Mouse (Mus musculus): Measurements from ENCODE around the gene Syne3.

The Syne3 gene

DNA sequence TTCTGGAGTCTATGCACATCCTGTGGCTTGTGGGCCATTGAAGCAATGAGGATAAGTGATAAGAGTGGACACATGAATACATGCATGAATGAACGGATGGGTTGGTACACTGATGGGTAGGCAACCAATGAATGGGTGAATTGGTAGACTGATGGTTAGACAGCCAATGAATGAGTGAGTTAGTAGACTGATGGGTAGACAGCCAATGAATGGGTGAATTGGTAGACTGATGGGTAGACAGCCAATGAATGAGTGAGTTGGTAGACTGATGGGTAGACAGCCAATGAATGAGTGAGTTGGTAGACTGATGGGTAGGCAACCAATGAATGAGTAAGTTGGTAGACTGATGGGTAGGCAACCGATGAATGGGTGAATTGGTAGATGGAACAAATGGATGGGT, 91.7 kb downstream of the Syne3 start:
- DNase-seq = no peak

DNA sequence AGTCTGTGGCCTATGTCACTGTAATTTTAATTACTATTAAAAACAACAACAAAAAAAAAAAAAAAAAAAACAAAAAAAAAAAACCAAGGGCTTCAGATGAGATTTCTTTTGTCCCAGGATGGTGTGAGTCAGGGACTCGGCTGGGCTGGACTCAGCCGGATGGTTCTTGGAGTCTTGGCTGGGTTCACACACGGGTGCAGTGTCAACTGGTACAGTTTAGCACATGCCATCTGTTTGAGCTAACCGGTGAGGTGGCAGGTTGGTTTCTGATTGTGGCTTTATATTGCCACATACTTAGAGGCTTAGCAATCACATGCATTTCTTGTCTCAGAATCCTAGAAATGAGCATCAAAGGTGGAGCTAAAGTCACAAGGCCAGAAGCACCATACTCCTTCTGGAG, 92.3 kb downstream of the Syne3 start:
- no peak for DNase-seq

DNA sequence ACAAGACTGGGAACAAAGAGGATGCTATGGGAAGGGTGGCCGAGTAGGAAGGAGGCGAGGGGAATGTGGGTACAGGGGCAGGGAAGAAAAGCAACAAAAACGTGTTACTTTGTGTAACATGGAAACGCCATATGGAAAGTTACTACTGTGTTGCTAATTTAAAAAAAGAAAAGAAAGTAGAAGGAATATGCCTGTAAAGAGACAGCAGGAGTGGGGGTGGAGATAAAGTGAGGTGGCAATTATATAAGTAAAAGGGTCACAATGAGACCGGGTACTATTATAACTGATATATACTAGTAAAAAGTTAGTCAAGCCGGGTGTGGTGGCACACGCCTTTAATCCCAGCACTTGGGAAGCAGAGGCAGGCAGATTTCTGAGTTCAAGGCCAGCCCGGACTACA, 92.8 kb downstream of the Syne3 start:
- no peak for DNase-seq

DNA sequence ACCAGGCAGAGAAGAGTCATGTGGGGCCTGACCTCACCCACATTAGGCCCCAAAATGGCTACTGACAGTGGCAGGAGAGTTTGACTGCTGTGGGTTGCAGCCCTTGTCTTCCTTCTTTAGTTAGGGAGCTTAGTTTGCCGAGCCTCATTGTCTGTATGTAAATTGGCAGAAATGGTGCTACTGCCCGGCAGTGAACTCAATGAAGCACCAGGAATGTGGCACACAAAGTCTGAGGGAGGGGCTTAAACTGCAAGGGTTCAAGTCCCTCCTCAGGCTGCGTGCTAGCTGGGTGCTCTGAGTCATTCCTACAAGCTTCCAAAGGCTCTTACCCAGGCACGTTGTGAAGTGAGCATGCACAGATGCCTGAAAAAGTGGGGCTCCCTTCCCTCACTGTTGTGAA, 93.9 kb downstream of the Syne3 start:
- DNase-seq = no peak

DNA sequence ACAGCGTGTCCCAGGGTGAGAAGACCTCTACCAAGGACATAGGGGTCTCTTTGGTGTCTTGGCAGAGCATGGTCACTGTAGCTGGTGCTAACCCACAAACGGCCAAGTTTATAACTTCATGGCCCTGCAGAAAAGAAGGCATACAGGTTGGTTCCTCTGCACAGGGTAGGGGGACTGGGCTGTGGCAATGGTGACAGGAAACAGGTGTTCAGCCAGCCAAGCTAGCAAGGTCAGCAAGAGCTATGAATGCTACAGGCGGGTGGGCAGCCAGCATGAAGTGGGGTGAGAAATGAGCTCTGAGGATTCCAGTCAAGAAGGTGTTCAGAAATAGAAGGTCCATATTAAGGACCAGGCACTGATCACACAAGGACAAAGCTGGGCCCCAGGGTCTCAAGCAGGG, 96.6 kb downstream of the Syne3 start:
- DNase-seq = no peak

DNA sequence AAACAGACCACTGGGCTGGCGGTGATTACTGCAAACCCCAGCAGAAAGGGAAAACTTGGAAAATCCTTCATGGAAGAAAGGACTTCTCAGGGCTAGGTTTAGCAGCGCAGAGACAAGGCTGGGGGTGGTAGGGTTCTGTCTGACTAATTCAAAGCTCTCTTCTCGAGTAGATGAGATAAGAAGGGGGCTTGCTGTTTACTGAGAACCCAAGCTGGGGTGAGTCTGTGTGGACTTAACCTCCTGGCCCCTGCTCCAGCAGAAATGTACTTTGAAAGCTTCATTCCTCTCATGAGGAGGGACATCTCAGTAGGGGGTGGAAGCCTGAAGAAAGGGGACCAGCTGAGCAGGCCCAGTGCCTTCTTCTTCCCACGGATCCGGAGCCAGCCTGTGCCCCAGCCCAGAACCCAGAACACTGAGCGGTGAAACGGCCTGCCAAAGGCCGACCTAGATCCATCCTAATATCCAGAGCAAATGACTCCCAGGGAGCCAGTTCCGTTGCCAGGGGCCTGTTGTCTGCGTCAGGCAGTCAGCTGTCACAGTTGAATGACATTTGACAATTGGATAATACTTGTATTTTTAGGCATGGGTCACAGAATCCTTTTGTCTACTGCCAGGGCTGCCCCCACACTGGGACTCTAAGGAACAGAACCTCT, 97.2 kb downstream of the Syne3 start:
- peak; percentile 41 for DNase-seq

DNA sequence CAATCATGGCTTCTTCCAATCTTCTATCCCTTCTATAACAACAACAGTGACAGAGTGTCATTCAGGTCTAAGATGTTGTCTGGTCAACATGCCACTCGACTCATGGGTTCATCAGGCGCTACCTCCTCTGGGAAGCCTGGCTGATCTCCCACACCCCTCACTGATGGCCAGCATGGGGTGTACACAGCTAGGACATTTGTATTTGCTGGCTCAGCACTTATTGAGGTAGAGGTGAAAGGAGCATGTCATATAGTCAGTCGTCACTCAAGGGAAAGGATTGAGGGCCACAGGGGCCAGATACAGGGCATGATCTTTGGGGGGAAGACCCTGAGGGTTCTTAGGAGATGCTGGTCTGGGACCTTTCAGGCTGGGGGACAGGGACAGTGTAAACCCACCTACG, 99.9 kb downstream of the Syne3 start:
- no peak for DNase-seq

DNA sequence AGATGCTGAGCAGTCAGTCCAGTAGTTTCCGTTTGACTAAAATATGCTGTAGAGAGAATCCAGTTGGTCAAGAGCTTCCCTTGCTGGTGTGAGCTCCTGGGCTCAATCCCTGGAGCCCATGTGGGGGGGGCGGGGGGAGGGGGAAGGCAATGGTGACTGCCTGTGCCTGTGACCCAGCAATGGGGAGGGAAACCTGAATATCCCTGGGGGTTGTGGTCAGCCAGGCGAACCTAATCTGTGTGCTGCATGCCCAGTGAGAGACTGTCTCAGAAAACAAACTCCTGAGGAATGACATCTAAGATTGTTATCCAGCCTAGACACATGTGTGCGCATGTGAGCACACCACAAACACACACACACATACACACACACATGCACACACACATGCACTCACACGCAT, 100.6 kb downstream of the Syne3 start:
- no peak for DNase-seq

DNA sequence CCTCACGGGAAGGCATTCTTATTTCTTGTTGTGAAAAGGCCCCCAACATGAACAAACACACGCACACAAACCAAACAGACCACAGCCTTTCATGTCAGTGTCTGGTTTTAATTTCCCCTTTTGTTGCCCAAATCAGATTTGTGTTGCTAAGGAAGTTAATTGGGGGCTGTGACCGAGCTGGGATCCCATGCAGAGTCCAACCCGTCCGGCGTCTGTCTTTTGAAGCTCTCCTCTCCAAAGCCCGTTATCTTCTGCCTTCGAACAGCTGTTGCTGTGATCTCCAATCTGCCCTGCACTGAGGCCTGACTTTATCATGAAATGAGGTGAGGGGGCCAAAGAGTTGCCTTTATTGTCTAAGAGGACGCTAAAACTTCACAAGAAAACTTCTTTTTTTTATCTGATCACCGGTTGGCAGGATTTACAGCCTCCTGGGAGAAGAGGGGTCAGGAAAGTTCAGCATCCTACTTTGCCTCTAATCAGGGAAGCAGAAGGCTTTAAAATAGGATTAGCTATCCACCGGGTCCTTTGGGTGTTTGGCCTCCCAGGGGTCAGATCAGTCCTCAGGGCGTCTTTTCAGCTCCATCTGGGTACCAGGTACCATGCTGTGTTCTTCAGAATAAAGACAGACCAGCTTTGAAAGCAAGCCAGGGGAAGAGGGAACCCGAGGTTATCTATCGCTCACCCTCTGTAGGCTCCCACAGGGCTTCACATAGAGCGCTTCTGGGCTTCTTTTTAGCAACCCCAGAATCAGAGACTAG, 101.4 kb downstream of the Syne3 start:
- no peak for DNase-seq

DNA sequence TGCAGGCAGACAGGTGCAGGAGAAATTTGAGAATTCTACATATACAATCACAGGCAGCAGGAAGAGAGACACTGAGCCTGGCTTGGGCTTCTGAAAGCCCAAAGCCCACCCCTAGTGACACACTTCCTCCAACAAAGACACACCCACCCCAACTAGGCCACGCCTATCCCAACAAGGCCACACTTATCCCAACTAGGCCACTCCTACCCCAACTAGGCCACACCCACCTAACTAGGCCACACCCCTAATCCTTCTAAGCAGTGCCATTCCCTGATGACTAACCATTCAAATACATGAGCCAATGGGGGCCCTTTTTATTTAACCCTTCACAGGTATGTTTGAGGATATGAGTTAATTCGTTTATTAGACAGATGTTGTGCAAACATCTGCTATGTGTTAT, 102.5 kb downstream of the Syne3 start:
- no peak for DNase-seq

DNA sequence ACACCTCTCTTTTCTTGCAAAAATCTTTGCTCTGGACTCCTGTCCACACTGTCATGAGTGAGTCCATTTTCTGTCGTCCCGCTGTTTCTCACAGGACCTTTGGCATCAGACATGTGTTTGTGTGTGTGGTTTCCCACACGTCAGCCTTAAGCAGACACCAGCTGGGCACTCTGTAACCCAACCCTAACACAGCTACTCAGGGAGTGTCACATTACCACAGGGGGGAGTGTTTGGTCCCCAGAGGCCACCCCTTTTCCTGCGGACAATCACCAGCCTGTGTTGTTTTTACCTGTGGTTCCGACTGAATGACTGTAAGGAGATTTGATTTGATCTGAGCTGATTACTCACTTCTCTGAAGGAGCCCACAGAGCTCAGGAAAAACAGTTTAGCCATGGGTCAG, 105.5 kb downstream of the Syne3 start:
- no peak for DNase-seq

DNA sequence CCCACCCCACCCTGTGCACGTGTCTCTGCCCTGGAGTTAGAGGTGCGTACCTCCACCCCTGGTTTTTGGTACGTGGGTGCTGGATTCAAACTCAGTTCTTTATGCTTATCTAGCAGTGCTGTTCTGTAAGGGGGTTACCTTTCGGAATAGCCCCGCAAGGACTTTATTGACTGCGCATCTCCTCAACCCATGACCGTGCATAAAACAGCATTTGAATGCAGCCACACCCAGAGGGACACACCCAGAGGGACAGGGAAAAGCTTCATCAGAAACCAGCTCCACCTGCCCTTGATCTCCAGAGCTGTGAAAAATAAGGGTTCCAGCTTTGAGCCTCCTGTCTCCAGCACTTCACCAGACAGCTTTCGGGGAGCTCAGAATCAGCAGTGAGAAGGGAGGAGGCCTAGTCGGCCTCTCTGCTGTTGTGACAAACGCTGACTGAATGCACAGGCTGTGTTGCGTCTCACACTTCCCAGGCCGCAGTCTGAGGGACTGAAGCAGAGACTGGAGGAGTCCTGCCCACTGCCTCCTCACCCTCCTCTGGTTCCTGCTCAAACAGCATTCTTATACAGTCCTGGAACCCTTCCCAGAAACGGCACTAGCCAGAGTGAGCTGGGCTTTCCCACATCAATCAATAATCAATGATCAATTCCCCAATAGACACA, 107.1 kb downstream of the Syne3 start:
- no peak for DNase-seq

DNA sequence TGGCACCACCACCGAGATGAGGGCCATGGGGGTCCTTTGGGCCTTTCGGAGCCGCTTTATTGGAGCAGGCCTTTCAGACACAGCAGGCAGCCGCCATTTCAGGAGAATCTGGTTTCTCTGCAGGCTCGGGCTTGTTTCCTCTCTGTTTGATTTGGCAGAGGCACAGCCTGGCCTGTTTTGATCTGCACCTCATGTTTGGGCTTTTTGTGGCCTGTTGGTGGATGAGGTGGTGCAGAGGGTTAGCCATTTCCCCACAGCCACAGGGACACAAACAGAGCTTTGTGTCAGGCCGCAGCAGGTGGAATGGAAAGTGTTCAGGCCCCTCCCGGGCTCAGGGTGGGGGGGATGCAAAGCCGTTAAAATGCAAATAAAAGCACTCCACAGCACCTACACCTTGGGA, 108.3 kb downstream of the Syne3 start:
- DNase-seq = peak; percentile 22

DNA sequence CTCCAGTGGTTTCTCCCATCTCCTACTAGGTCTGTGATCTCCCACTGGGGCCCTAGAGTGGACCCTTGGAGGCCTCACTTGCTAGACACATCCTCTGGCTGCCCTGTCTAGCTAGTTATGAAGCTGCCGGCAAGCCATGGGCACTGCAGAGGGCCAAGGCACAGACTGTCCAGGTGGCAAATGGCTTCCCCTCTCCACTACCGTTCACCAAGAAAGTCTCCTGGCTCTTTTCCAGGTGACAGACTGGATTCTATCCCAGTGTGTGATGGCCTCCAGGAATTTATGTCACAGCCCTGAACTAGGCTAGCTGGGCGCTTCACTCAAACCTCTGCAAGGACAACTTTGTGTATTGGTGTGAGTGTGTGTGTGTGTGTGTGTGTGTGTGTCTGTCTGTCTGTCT, 109.8 kb downstream of the Syne3 start:
- DNase-seq = peak; percentile 58

DNA sequence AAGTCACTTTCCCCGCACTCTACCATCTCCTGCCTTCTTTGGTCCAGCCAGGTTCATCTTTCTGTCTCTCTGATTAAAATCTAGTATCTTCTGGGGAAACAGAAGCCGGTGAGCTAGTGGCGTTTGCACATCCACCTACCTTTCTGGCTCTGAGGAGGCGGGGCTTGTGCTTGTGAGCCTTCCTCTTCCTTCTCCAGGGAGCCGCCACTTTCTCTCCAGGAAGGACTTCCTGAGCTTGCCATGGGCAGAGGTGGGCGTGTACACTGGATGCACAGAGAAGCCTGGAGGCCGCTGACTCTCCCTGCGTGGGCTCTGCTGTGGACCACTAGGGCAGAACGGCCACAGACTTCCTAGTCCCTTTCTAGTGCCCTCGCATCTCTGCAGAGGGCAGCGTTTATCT, 110.4 kb downstream of the Syne3 start:
- no peak for DNase-seq

DNA sequence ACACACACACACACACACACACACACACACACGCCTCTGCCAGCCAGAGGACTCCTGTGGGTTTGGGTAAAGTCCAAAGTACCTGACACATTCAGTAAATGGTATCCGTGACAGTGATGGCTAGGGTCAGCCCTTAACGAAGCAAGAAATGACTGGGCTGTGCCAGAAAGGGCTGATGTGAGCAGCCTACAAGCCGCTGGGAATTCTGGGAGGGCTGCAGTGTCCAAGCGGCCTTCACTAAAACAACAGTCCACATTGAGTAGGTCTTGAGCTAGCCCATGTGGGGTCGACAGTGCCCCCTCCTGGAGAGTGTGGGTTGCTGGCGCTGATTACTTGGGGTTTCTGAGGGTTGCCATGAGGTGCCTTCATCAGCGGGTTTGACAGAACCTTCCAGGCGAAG, 110.9 kb downstream of the Syne3 start:
- no peak for DNase-seq

DNA sequence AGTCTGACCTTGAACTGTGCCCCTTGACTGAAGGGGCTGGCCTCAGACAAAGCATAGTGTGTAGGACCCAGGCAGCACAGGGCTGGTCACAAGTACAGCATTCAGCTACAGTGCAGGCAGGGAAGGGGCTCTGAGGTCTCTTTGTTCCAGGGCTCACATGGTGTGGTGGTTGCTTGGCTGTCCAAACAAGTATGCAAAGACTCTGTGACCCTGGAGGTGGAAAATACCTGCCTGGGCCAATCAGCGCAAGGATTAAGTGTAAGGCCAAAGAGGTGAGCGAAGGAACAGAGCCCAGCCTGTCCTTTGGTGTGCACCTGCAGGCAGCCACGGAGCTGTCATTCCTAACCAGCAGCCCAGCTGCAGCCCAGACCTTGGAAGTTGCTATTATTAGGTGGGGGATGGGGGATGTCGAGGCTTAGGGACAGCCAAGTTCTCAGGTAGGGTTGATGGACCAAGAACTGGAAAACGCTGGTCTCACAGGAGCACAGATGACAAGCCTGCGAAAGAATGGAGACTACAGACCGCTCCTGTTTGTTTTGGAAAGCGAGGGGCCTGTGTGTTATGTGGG, 112.5 kb downstream of the Syne3 start:
- no peak for DNase-seq

DNA sequence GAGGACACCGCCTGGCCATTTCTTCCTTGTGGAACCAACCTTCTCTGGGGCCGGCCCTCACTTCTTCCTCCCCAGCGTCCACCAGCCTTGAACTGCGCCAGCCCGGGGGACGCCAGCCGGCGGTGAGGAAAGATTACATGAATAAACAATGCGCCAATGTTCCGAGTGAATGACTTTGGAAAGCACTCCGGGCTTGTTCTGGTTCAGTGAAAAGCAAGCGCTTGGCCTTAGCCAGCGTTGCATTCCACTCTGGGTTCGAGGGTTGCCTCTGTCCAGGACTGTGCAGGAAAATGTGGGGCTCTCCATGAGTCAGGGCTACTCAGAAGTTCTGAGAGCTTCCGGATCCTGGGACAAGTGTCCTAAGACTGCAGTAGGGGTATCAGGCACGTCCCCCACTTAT, 113.0 kb downstream of the Syne3 start:
- no peak for DNase-seq

DNA sequence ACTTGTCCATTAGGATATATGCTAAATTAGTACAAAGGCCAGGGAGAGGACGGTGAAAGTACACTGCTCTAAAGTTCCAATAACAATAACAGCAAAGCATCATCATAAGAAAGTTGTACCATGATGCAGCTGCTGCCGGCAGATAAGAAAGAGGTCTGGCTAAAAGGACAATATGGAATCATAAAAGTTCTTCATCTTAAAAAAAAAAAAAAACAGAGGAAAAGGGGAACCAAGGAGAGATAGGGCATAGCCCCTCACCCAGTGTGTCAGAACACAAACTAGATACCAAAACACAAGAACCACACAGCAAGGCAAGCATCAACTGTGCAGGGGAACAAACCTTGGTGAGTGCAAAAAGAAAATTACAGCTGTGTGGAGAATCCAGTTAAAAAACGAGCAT, 117.4 kb downstream of the Syne3 start:
- no peak for DNase-seq

DNA sequence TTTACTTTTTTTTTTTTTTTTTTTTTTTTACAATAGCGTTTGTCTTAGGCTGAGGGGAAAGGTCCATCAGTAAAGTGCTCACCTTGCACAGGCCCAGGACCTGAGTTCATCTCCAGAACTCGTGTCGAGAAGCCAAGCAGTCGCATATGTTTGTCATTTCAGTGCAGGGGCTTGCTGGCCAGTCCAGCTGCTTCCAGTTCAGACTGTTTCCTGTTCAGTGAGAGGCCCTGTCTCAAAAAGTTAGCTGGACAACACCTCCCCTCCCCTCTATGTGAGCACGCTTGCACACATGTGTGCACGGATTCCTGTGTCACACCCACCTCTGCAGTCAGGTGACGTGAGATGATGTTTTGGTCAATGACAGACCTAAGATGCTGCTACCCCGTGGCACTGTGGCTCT, 119.5 kb downstream of the Syne3 start:
- no peak for DNase-seq

DNA sequence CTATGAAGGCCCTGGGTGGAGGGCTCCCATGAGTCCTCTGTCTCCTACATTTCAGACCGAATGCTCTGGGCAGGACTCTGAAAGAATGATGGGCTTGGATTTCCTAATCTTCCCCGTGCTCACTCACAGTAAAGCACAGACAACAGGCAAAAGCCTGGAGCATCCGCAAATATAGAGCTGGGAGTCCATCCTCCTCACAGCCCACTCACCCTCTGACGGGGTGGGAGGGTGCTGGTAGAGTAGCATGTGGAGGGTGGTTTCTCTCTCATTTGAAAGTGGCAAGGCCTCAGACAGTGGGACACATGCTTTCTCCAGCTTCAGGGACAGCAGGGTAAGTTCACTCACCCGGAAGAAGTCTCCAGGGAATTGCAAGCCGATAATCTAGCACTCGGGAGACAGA, 123.5 kb downstream of the Syne3 start:
- DNase-seq = no peak

DNA sequence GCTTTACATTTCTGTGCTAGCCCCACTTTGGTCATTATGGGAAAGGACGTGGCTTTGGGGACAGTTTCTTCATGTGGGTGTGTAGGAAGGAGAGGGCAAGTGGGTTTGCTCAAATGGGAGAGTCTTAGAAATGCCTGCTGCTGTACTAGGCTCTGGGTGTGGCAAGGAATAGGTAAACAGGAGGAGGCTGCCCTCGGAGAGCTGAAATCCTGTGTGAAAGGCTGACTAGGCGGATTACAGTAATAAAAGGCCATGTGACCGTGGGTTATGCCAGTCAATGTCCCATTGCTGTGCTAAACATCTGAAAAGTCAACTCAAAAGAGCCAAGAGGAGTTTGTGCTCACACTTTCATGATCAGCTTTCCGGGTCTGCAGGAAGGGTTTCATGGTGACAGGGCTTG, 127.1 kb downstream of the Syne3 start:
- DNase-seq = no peak

DNA sequence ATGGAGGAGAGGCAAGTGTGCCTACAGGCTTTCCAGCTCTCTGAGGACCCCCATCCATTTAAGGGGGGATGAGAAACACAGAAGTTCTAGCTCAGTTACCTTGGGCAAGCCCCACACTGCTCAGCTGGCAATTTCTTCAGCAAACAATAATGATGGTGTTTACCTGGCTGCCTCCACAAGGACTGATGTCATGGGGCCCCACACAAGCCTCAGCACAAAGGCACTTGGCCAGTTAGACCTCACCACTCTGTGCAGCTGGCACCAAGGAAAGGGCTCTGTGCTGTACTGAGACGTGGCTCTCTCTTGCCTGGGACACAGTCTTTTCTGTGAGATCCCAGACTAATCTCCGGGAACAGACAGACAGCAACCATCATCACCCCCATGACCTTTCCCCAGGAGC, 127.5 kb downstream of the Syne3 start:
- DNase-seq = no peak

DNA sequence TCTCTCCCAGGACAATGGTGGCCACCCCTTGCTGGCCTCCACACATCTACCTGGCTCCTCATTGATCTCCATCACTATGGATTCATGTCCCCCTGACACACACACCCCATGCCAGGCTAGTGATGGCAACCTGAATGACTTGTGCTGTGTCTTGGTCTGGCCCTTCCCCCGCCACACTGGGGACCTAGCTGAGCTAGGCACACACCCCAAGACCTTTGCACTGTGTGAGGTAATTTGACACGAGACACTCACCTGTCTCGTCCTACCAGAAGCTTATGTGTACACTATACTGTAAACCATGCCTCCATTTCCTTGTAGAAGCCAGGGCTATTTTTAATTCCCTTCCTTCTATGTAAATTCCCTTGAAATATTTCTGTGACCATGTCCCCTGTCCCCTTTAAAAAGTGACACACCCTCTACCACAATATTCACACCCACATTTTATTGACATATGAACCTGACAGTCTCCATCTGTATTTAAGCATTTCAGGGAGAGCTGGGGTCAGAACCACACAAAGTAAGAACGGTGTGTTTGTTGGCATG, 128.0 kb downstream of the Syne3 start:
- no peak for DNase-seq

All from cerebellum, adult 9-10 months (tissue).